Mouse (Mus musculus) heart, postnatal 0 days (tissue): ENCODE data around the gene Wt1.
A peak's percentile ranks its signal among the peaks of the same experiment; 100 is the strongest.

Experiments
- CTCF ChIP-seq: IDR thresholded peaks from 2 replicates; pipeline ENCODE4 v1.5.1; 2016; ENCODE audit warnings: antibody characterized with exemption, control low read depth, low read depth
- EP300 ChIP-seq: IDR thresholded peaks from 2 replicates; pipeline ENCODE4 v1.6.1; 2016; ENCODE audit warnings: antibody characterized with exemption, low read depth

GRCm38 (mm10) chr2:105188182-105188581, 61.9 kb downstream of the Wt1 start:
- TF ChIP-seq EP300 (no peak), CTCF (peak; percentile 78)
